Mouse (Mus musculus) intestine, embryonic 16.5 days (tissue): ENCODE data around the gene Foxn3. TPM values are rescaled to one million over a fixed set of nuclear protein-coding genes. Genes with fewer than 3 reads are reported as not detected.

Source experiments
- ATAC-seq: fragments of 200-750 bp; cut with Nextera tagmentation; 2 replicates; pipeline ENCODE4 v1.8.0; 2017; ENCODE audit warnings: moderate TSS enrichment, moderate library complexity
- H3K27ac ChIP-seq: fragments of 300-500 bp; sonication (generic); 2 replicates; pipeline ENCODE4 v1.5.1; 2014; ENCODE audit warnings: mild to moderate bottlenecking, low read length
- H3K27me3 ChIP-seq: fragments of 300-500 bp; sonication (generic); replicated peaks from 2 replicates; pipeline ENCODE4 v1.6.1; 2014; ENCODE audit warnings: low read length, control low read depth, mixed read lengths; ENCODE audit not compliant: control insufficient read depth, insufficient read depth
- H3K36me3 ChIP-seq: fragments of 300-500 bp; sonication (generic); 2 replicates; pipeline ENCODE4 v1.6.1; 2014; ENCODE audit warnings: low read length, control low read depth; ENCODE audit not compliant: control insufficient read depth, insufficient read depth
- H3K4me1 ChIP-seq: fragments of 300-500 bp; sonication (generic); 2 replicates; pipeline ENCODE4 v1.6.1; 2014; ENCODE audit warnings: low read length, control low read depth, mixed read lengths; ENCODE audit not compliant: control insufficient read depth, insufficient read depth
- H3K4me2 ChIP-seq: fragments of 300-500 bp; sonication (generic); 2 replicates; pipeline ENCODE4 v1.6.1; 2014; ENCODE audit warnings: low read depth, low read length, control low read depth
- H3K4me3 ChIP-seq: fragments of 300-500 bp; sonication (generic); 2 replicates; pipeline ENCODE4 v1.5.1; 2014; ENCODE audit warnings: mild to moderate bottlenecking, low read length
- H3K9ac ChIP-seq: fragments of 300-500 bp; sonication (generic); 2 replicates; pipeline ENCODE4 v1.6.1; 2014; ENCODE audit warnings: low read depth, low read length
- H3K9me3 ChIP-seq: fragments of 300-500 bp; sonication (generic); 2 replicates; pipeline ENCODE4 v1.6.1; 2016; ENCODE audit warnings: low read length, control low read depth; ENCODE audit not compliant: control insufficient read depth
- WGBS: fragments of 180-500 bp; shearing (Covaris S2); extraction: QIAGEN DNeasy Blood & Tissue Kit; methylation state at CpG from one replicate; pipeline ENCODE4 v1.1.7; 2014; 5-methylcytosine and 5-hydroxymethylcytosine counted together
- polyA plus RNA-seq: library from polyadenylated mRNA; unstranded; fragments of >200 nt; fragmentation: Nextera tagmentation; extraction: Ambion mirVana; gene quantifications from 2 replicates; pipeline ENCODE4 v1.2.1, GENCODE M21; 2015

The Foxn3 gene
- polyA plus RNA-seq, 1 experiment from 2014 or later = 43.0 TPM

- no peak for ATAC-seq
- Histone ChIP-seq H3K4me2 (no peak overlapping the region), H3K4me1 (peaks cover 13% of the 10 kb centered on the region), H3K27me3 (no peaks in the 10 kb centered on the region), H3K9me3 (no peaks in the 10 kb centered on the region), H3K9ac (no peak overlapping the region), H3K27ac (no peak overlapping the region), H3K36me3 (no peaks in the 10 kb centered on the region), H3K4me3 (no peak overlapping the region)
- WGBS = 54% methylated on average over 5 of the region's 5 CpGs
Observed at GRCm38 (mm10) chr12:99257570-99257969, 305.8 kb downstream of the Foxn3 start.

GRCm38 (mm10) chr12:99256997-99257396 is 306.4 kb downstream of the Foxn3 start:
- Histone ChIP-seq H3K4me2 (no peak overlapping the region), H3K27me3 (no peaks in the 10 kb centered on the region), H3K27ac (no peak overlapping the region), H3K9me3 (no peaks in the 10 kb centered on the region), H3K36me3 (no peaks in the 10 kb centered on the region), H3K4me3 (no peak overlapping the region), H3K4me1 (peaks cover 13% of the 10 kb centered on the region), H3K9ac (no peak overlapping the region)
- WGBS = 83% methylated on average over 8 of the region's 8 CpGs
- ATAC-seq = no peak; the same call in 1 of the 2 replicates

GRCm38 (mm10) chr12:99256463-99256862 is 306.9 kb downstream of the Foxn3 start:
- ATAC-seq = peak; percentile 24; the same call in 1 of the 2 replicates
- Histone ChIP-seq H3K9ac (no peak overlapping the region), H3K36me3 (no peaks in the 10 kb centered on the region), H3K9me3 (no peaks in the 10 kb centered on the region), H3K4me3 (no peak overlapping the region), H3K4me2 (no peak overlapping the region), H3K27ac (no peak overlapping the region), H3K4me1 (peaks cover 13% of the 10 kb centered on the region), H3K27me3 (no peaks in the 10 kb centered on the region)
- 85% methylated on average over 5 of the region's 5 CpGs for WGBS

- Histone ChIP-seq H3K4me2 (no peak overlapping the region), H3K36me3 (no peaks in the 10 kb centered on the region), H3K9ac (no peak overlapping the region), H3K27me3 (no peaks in the 10 kb centered on the region), H3K4me3 (no peak overlapping the region), H3K9me3 (no peaks in the 10 kb centered on the region), H3K27ac (no peak overlapping the region), H3K4me1 (peaks cover 8% of the 10 kb centered on the region)
- 90% methylated on average over 8 of the region's 8 CpGs for WGBS
- no peak for ATAC-seq
Observed at GRCm38 (mm10) chr12:99254436-99254835, 308.9 kb downstream of the Foxn3 start.

GRCm38 (mm10) chr12:99253562-99253961 is 309.8 kb downstream of the Foxn3 start:
- H3K36me3 ChIP-seq = no peaks in the 10 kb centered on the region
- no peaks in the 10 kb centered on the region for H3K27me3 ChIP-seq
- 80% methylated on average over 10 of the region's 10 CpGs for WGBS
- H3K4me1 ChIP-seq = peaks cover 4% of the 10 kb centered on the region
- H3K27ac ChIP-seq = no peak overlapping the region
- H3K4me3 ChIP-seq = no peak overlapping the region
- H3K9me3 ChIP-seq = no peaks in the 10 kb centered on the region
- no peak overlapping the region for H3K4me2 ChIP-seq
- no peak overlapping the region for H3K9ac ChIP-seq
- ATAC-seq = no peak

GRCm38 (mm10) chr12:99248606-99249005 is 314.8 kb downstream of the Foxn3 start:
- Histone ChIP-seq H3K4me3 (no peak overlapping the region), H3K4me2 (no peak overlapping the region), H3K9me3 (no peaks in the 10 kb centered on the region), H3K36me3 (no peaks in the 10 kb centered on the region), H3K27ac (no peak overlapping the region), H3K27me3 (no peaks in the 10 kb centered on the region), H3K9ac (no peak overlapping the region), H3K4me1 (no peaks in the 10 kb centered on the region)
- 76% methylated on average over 8 of the region's 8 CpGs for WGBS
- no peak for ATAC-seq

GRCm38 (mm10) chr12:99247939-99248338 is 315.4 kb downstream of the Foxn3 start:
- Histone ChIP-seq H3K4me2 (no peak overlapping the region), H3K4me3 (no peak overlapping the region), H3K4me1 (no peaks in the 10 kb centered on the region), H3K27me3 (no peaks in the 10 kb centered on the region), H3K27ac (no peak overlapping the region), H3K36me3 (no peaks in the 10 kb centered on the region), H3K9me3 (no peaks in the 10 kb centered on the region), H3K9ac (no peak overlapping the region)
- ATAC-seq = no peak
- 74% methylated on average over 6 of the region's 6 CpGs for WGBS

- no peak overlapping the region for H3K9ac ChIP-seq
- H3K9me3 ChIP-seq = no peaks in the 10 kb centered on the region
- H3K4me1 ChIP-seq = no peaks in the 10 kb centered on the region
- H3K27me3 ChIP-seq = no peaks in the 10 kb centered on the region
- H3K4me2 ChIP-seq = no peak overlapping the region
- ATAC-seq = no peak
- H3K27ac ChIP-seq = no peak overlapping the region
- no peaks in the 10 kb centered on the region for H3K36me3 ChIP-seq
- H3K4me3 ChIP-seq = no peak overlapping the region
- 83% methylated on average over 10 of the region's 10 CpGs for WGBS
Observed at GRCm38 (mm10) chr12:99246984-99247746, 316.2 kb downstream of the Foxn3 start.

GRCm38 (mm10) chr12:99244673-99245072 is 318.7 kb downstream of the Foxn3 start:
- Histone ChIP-seq H3K36me3 (no peaks in the 10 kb centered on the region), H3K4me2 (no peak overlapping the region), H3K4me1 (peaks cover 5% of the 10 kb centered on the region; the same call in 1 of the 2 replicates), H3K27me3 (no peaks in the 10 kb centered on the region), H3K9me3 (no peaks in the 10 kb centered on the region), H3K4me3 (no peak overlapping the region), H3K9ac (no peak overlapping the region), H3K27ac (no peak overlapping the region)
- WGBS = 89% methylated on average over 9 of the region's 9 CpGs
- ATAC-seq = no peak

GRCm38 (mm10) chr12:99244264-99244663 is 319.1 kb downstream of the Foxn3 start:
- no peak overlapping the region for H3K4me3 ChIP-seq
- WGBS = 86% methylated on average over 6 of the region's 6 CpGs
- peaks cover 5% of the 10 kb centered on the region; the same call in 1 of the 2 replicates for H3K4me1 ChIP-seq
- H3K27ac ChIP-seq = no peak overlapping the region
- no peaks in the 10 kb centered on the region for H3K9me3 ChIP-seq
- no peak overlapping the region for H3K9ac ChIP-seq
- no peaks in the 10 kb centered on the region for H3K27me3 ChIP-seq
- ATAC-seq = no peak
- no peaks in the 10 kb centered on the region for H3K36me3 ChIP-seq
- no peak overlapping the region for H3K4me2 ChIP-seq
